Mouse (Mus musculus): Measurements from ENCODE around the gene Tjp1. TPM values are rescaled to one million over a fixed set of nuclear protein-coding genes. Genes with fewer than 3 reads are reported as not detected.

Gene Tjp1
- 17.4 and 22.8 TPM in 2 replicates for polyA plus RNA-seq (2014; fragmentation: Nextera tagmentation; extraction: Ambion mirVana)

- Histone ChIP-seq H3K27ac (ENCODE audit: low read depth, low read length) (no peak within 1 kb of the TSS), H3K27me3 (ENCODE audit: control insufficient read depth, insufficient read depth, low read length) (peaks cover 41% of the 10 kb centered on the region), H3K4me3 (ENCODE audit: low read depth, low read length) (peak within 1 kb of the TSS; percentile 66), H3K4me2 (replicated peaks; ENCODE audit: low read depth, low read length) (peak within 1 kb of the TSS; percentile 93), H3K4me1 (replicated peaks; ENCODE audit: control insufficient read depth, insufficient read depth, low read length) (no peaks in the 10 kb centered on the region), H3K9ac (ENCODE audit: low read depth, low read length) (peak within 1 kb of the TSS; percentile 63), H3K36me3 (ENCODE audit: control insufficient read depth, insufficient read depth, low read length) (no peaks in the 10 kb centered on the region), H3K9me3 (ENCODE audit: control insufficient read depth, low read length) (no peaks in the 10 kb centered on the region)
- WGBS, result under 1% methylated on average over 91 of the region's 115 CpGs
- peak; percentile 72 for ATAC-seq (ENCODE audit: low FRiP score)
- DNase-seq (ENCODE audit: low spot score), result peak; percentile 65
Measured at GRCm38 (mm10) chr7:65527071-65528007, at the start of gene Tjp1. Tjp1 (minus strand) TSS chr7:65527781.

- no peaks in the 10 kb centered on the region for H3K27me3 ChIP-seq (ENCODE audit: control insufficient read depth, insufficient read depth, low read length)
- no peak overlapping the region for H3K9ac ChIP-seq (ENCODE audit: low read depth, low read length)
- no peaks in the 10 kb centered on the region for H3K9me3 ChIP-seq (ENCODE audit: control insufficient read depth, low read length)
- H3K4me2 ChIP-seq (replicated peaks; ENCODE audit: low read depth, low read length), result no peak overlapping the region
- ATAC-seq (ENCODE audit: low FRiP score) (no peak), DNase-seq (ENCODE audit: low spot score) (peak; percentile 20)
- H3K4me3 ChIP-seq (ENCODE audit: low read depth, low read length), result no peak overlapping the region
- no peaks in the 10 kb centered on the region for H3K36me3 ChIP-seq (ENCODE audit: control insufficient read depth, insufficient read depth, low read length)
- 61% methylated on average over 12 of the region's 12 CpGs for WGBS
- H3K4me1 ChIP-seq (replicated peaks; ENCODE audit: control insufficient read depth, insufficient read depth, low read length), result no peaks in the 10 kb centered on the region
- no peak overlapping the region for H3K27ac ChIP-seq (ENCODE audit: low read depth, low read length)
Measured at GRCm38 (mm10) chr7:65577118-65577517, 49.5 kb upstream of the Tjp1 start.

- Histone ChIP-seq H3K36me3 (ENCODE audit: control insufficient read depth, insufficient read depth, low read length) (no peaks in the 10 kb centered on the region), H3K4me3 (ENCODE audit: low read depth, low read length) (no peak overlapping the region), H3K4me1 (replicated peaks; ENCODE audit: control insufficient read depth, insufficient read depth, low read length) (no peaks in the 10 kb centered on the region), H3K9me3 (ENCODE audit: control insufficient read depth, low read length) (no peaks in the 10 kb centered on the region), H3K4me2 (replicated peaks; ENCODE audit: low read depth, low read length) (no peak overlapping the region), H3K27ac (ENCODE audit: low read depth, low read length) (no peak overlapping the region), H3K9ac (ENCODE audit: low read depth, low read length) (no peak overlapping the region), H3K27me3 (ENCODE audit: control insufficient read depth, insufficient read depth, low read length) (no peaks in the 10 kb centered on the region)
- DNase-seq (ENCODE audit: low spot score), result no peak
- ATAC-seq (ENCODE audit: low FRiP score), result no peak
- WGBS, result 75% methylated on average over 5 of the region's 5 CpGs
Measured at GRCm38 (mm10) chr7:65572731-65573130, 45.1 kb upstream of the Tjp1 start.

- ATAC-seq (ENCODE audit: low FRiP score) (no peak), DNase-seq (ENCODE audit: low spot score) (no peak)
- WGBS, result 88% methylated on average over 4 of the region's 4 CpGs
- H3K27me3 ChIP-seq (ENCODE audit: control insufficient read depth, insufficient read depth, low read length), result no peaks in the 10 kb centered on the region
- no peak overlapping the region for H3K4me2 ChIP-seq (replicated peaks; ENCODE audit: low read depth, low read length)
- H3K27ac ChIP-seq (ENCODE audit: low read depth, low read length), result no peak overlapping the region
- H3K36me3 ChIP-seq (ENCODE audit: control insufficient read depth, insufficient read depth, low read length), result no peaks in the 10 kb centered on the region
- H3K9ac ChIP-seq (ENCODE audit: low read depth, low read length), result no peak overlapping the region
- H3K9me3 ChIP-seq (ENCODE audit: control insufficient read depth, low read length), result no peaks in the 10 kb centered on the region
- H3K4me3 ChIP-seq (ENCODE audit: low read depth, low read length), result no peak overlapping the region
- H3K4me1 ChIP-seq (replicated peaks; ENCODE audit: control insufficient read depth, insufficient read depth, low read length), result no peaks in the 10 kb centered on the region
Measured at GRCm38 (mm10) chr7:65570691-65571090, 43.1 kb upstream of the Tjp1 start.

GRCm38 (mm10) chr7:65555996-65556395 lies 28.4 kb upstream of the Tjp1 start:
- WGBS, result 39% methylated on average over 1 of the region's 1 CpGs
- Histone ChIP-seq H3K27me3 (ENCODE audit: control insufficient read depth, insufficient read depth, low read length) (no peaks in the 10 kb centered on the region), H3K4me2 (replicated peaks; ENCODE audit: low read depth, low read length) (no peak overlapping the region), H3K4me3 (ENCODE audit: low read depth, low read length) (no peak overlapping the region), H3K9me3 (ENCODE audit: control insufficient read depth, low read length) (no peaks in the 10 kb centered on the region), H3K36me3 (ENCODE audit: control insufficient read depth, insufficient read depth, low read length) (no peaks in the 10 kb centered on the region), H3K4me1 (replicated peaks; ENCODE audit: control insufficient read depth, insufficient read depth, low read length) (no peaks in the 10 kb centered on the region), H3K27ac (ENCODE audit: low read depth, low read length) (no peak overlapping the region), H3K9ac (ENCODE audit: low read depth, low read length) (no peak overlapping the region)
- DNase-seq (ENCODE audit: low spot score) (no peak), ATAC-seq (ENCODE audit: low FRiP score) (no peak)

GRCm38 (mm10) chr7:65545741-65546140 lies 18.2 kb upstream of the Tjp1 start:
- Histone ChIP-seq H3K4me1 (replicated peaks; ENCODE audit: control insufficient read depth, insufficient read depth, low read length) (no peaks in the 10 kb centered on the region), H3K9ac (ENCODE audit: low read depth, low read length) (no peak overlapping the region), H3K9me3 (ENCODE audit: control insufficient read depth, low read length) (no peaks in the 10 kb centered on the region), H3K36me3 (ENCODE audit: control insufficient read depth, insufficient read depth, low read length) (no peaks in the 10 kb centered on the region), H3K27ac (ENCODE audit: low read depth, low read length) (no peak overlapping the region), H3K4me2 (replicated peaks; ENCODE audit: low read depth, low read length) (no peak overlapping the region), H3K4me3 (ENCODE audit: low read depth, low read length) (no peak overlapping the region), H3K27me3 (ENCODE audit: control insufficient read depth, insufficient read depth, low read length) (no peaks in the 10 kb centered on the region)
- 54% methylated on average over 5 of the region's 5 CpGs for WGBS
- DNase-seq (ENCODE audit: low spot score) (no peak), ATAC-seq (ENCODE audit: low FRiP score) (no peak)

- WGBS, result 21% methylated on average over 4 of the region's 4 CpGs
- peaks cover 33% of the 10 kb centered on the region; the same call in 1 of the 2 replicates for H3K27me3 ChIP-seq (ENCODE audit: control insufficient read depth, insufficient read depth, low read length)
- ATAC-seq (ENCODE audit: low FRiP score), result peak; percentile 56
Measured at GRCm38 (mm10) chr7:65532689-65533088, 5.1 kb upstream of the Tjp1 start.

GRCm38 (mm10) chr7:65523116-65523515 lies 4.5 kb downstream of the Tjp1 start:
- Histone ChIP-seq H3K36me3 (ENCODE audit: control insufficient read depth, insufficient read depth, low read length) (no peaks in the 10 kb centered on the region), H3K9me3 (ENCODE audit: control insufficient read depth, low read length) (no peaks in the 10 kb centered on the region), H3K27me3 (ENCODE audit: control insufficient read depth, insufficient read depth, low read length) (peaks cover 23% of the 10 kb centered on the region), H3K27ac (ENCODE audit: low read depth, low read length) (no peak overlapping the region), H3K4me1 (replicated peaks; ENCODE audit: control insufficient read depth, insufficient read depth, low read length) (no peaks in the 10 kb centered on the region), H3K4me2 (replicated peaks; ENCODE audit: low read depth, low read length) (no peak overlapping the region), H3K4me3 (ENCODE audit: low read depth, low read length) (no peak overlapping the region), H3K9ac (ENCODE audit: low read depth, low read length) (no peak overlapping the region)
- DNase-seq (ENCODE audit: low spot score), result no peak
- ATAC-seq (ENCODE audit: low FRiP score), result no peak
- WGBS, result 87% methylated on average over 4 of the region's 4 CpGs

More at GRCm38 (mm10) chr7:65532689-65533088, 5.1 kb upstream of the Tjp1 start:
- DNase-seq (ENCODE audit: low spot score), result peak; percentile 47
- no peak overlapping the region for H3K9ac ChIP-seq (ENCODE audit: low read depth, low read length)
- H3K9me3 ChIP-seq (ENCODE audit: control insufficient read depth, low read length), result peaks cover 6% of the 10 kb centered on the region; the same call in 1 of the 2 replicates
- no peak overlapping the region for H3K27ac ChIP-seq (ENCODE audit: low read depth, low read length)
- H3K4me1 ChIP-seq (replicated peaks; ENCODE audit: control insufficient read depth, insufficient read depth, low read length), result no peaks in the 10 kb centered on the region
- no peak overlapping the region for H3K4me3 ChIP-seq (ENCODE audit: low read depth, low read length)
- no peaks in the 10 kb centered on the region for H3K36me3 ChIP-seq (ENCODE audit: control insufficient read depth, insufficient read depth, low read length)
- H3K4me2 ChIP-seq (replicated peaks; ENCODE audit: low read depth, low read length), result no peak overlapping the region

GRCm38 (mm10) chr7:65522490-65522889 lies 5.1 kb downstream of the Tjp1 start:
- Histone ChIP-seq H3K9ac (ENCODE audit: low read depth, low read length) (no peak overlapping the region), H3K27ac (ENCODE audit: low read depth, low read length) (no peak overlapping the region), H3K9me3 (ENCODE audit: control insufficient read depth, low read length) (no peaks in the 10 kb centered on the region), H3K36me3 (ENCODE audit: control insufficient read depth, insufficient read depth, low read length) (no peaks in the 10 kb centered on the region), H3K4me3 (ENCODE audit: low read depth, low read length) (no peak overlapping the region), H3K4me1 (replicated peaks; ENCODE audit: control insufficient read depth, insufficient read depth, low read length) (no peaks in the 10 kb centered on the region), H3K27me3 (ENCODE audit: control insufficient read depth, insufficient read depth, low read length) (peaks cover 17% of the 10 kb centered on the region), H3K4me2 (replicated peaks; ENCODE audit: low read depth, low read length) (no peak overlapping the region)
- DNase-seq (ENCODE audit: low spot score) (no peak), ATAC-seq (ENCODE audit: low FRiP score) (no peak)
- WGBS, result 67% methylated on average over 12 of the region's 12 CpGs

Measured in hindbrain, embryonic 11.5 days (tissue).